Mouse (Mus musculus) kidney, postnatal 0 days (tissue): Measurements from ENCODE around the gene Apol10a. TPM values are rescaled to one million over a fixed set of nuclear protein-coding genes. Genes with fewer than 3 reads are reported as not detected.

ENCODE experiments used
- polyA plus RNA-seq: library from polyadenylated mRNA; unstranded; fragments of >200 nt; fragmentation: Nextera tagmentation; extraction: Ambion mirVana; gene quantifications from 2 replicates; pipeline ENCODE4 v1.2.1, GENCODE M21; 2015

Apol10a gene
- polyA plus RNA-seq, 1 experiment from 2014 or later, result 0.11 TPM

Other genes starting within 250 kb of the Apol10a start
- gene Rbfox2, start 170.0 kb upstream of the Apol10a start, polyA plus RNA-seq, result 22.7 and 25.1 TPM in 2 replicates
- gene Apol7a, start 77.9 kb upstream of the Apol10a start, polyA plus RNA-seq, result 0.09 and 0.13 TPM in 2 replicates
- 0.33 TPM in 1 of 2 replicates, not detected in the other for gene Apol9a, start 65.9 kb upstream of the Apol10a start, polyA plus RNA-seq
- not detected in 2 replicates for gene Apol7b, start 29.6 kb upstream of the Apol10a start, polyA plus RNA-seq
- not detected in 2 replicates for gene Apol11a, start 31.2 kb downstream of the Apol10a start, polyA plus RNA-seq
- gene Apol7c, start 56.3 kb downstream of the Apol10a start, polyA plus RNA-seq, result not detected in 2 replicates
- gene 1700025B11Rik, start 84.8 kb downstream of the Apol10a start, polyA plus RNA-seq, result not detected in 2 replicates
- 0.12 and 0.24 TPM in 2 replicates for gene Apol10b, start 119.1 kb downstream of the Apol10a start, polyA plus RNA-seq
- not detected in 2 replicates for gene Gm36245, start 122.2 kb downstream of the Apol10a start, polyA plus RNA-seq
- gene Apol11b, start 166.2 kb downstream of the Apol10a start, polyA plus RNA-seq, result not detected in 2 replicates
- not detected in 2 replicates for gene Apol7e, start 221.8 kb downstream of the Apol10a start, polyA plus RNA-seq